26 mouse cellular contexts compared by ENCODE assay signal in genomic region chr11:22964401-22964800, GRCm38 (mm10). TPM values are rescaled to one million over a fixed set of nuclear protein-coding genes. Genes with fewer than 3 reads are reported as not detected.
DNase-seq lines count a peak whose midpoint lies in the region; ATAC-seq and TF ChIP-seq lines count a peak whose summit lies in the region.
"Had no signal": no experiment of that assay in that cellular context is flagged by ENCODE, and none has a peak within 500 bp of the region (broad histone marks: within the 10 kb centered on the region; RNA-seq: fewer than 3 reads in every experiment).

No protein-coding gene starts in this region.

- no peak overlapping the region for H3K27ac ChIP-seq in kidney, adult 2 months (ENCODE audit: insufficient read depth, low read depth, low read length)
- H3K27ac ChIP-seq in liver, adult 2 months (replicated peaks; ENCODE audit: insufficient read depth, low read depth, low read length): peak overlapping the region; percentile 1; the same call in 1 of the 2 replicates
- H3K27ac ChIP-seq in liver, embryonic 12.5 days: no peak overlapping the region
- H3K27ac ChIP-seq: embryonic facial prominence, embryonic 15.5 days; heart, adult 2 months; heart, embryonic 10.5 days; heart, embryonic 13.5 days; hindbrain, embryonic 12.5 days; hindbrain, embryonic 15.5 days had no signal

- H3K36me3 ChIP-seq in kidney, adult 2 months (ENCODE audit: control insufficient read depth, insufficient read depth, low read length): no peaks in the 10 kb centered on the region
- H3K36me3 ChIP-seq in liver, adult 2 months (ENCODE audit: control insufficient read depth, insufficient read depth, low read length): no peaks in the 10 kb centered on the region
- peaks cover 16% of the 10 kb centered on the region for H3K36me3 ChIP-seq in liver, embryonic 12.5 days
- H3K36me3 ChIP-seq: hindbrain, embryonic 15.5 days had no signal

- ATAC-seq in liver, embryonic 12.5 days: no peak
- ATAC-seq: activated CD4-positive, CD25-positive, alpha-beta regulatory T cell, adult 4 months; CD4-positive, CD25-positive, alpha-beta regulatory T cell, adult 4 months; forebrain, embryonic 14.5 days; forebrain, postnatal 0 days had no signal

- H3K9me3 ChIP-seq in liver, embryonic 12.5 days (replicated peaks): peaks cover 11% of the 10 kb centered on the region; the same call in 1 of the 2 replicates
- H3K9me3 ChIP-seq: heart, embryonic 10.5 days; hindbrain, embryonic 15.5 days had no signal

- peak; percentile 2 for DNase-seq in kidney, adult 11 months
- no peak for DNase-seq in kidney, adult 2 months
- DNase-seq in liver, adult 2 months (ENCODE audit: extremely low read depth, low read depth, low spot score): peak; percentile 83
- peak; percentile 16 for DNase-seq in lung, postnatal 36 days
- no peak for DNase-seq in lung, postnatal 25 days (ENCODE audit: low spot score)
- DNase-seq in frontal cortex, postnatal 36 days (ENCODE audit: low spot score in 2 of 2): no peak
- DNase-seq: adrenal gland, adult 8-10 months; adrenal gland, postnatal 25 days; cerebellum, adult 11-12 months; cerebellum, adult 8-10 months; cerebellum, postnatal 10 days; cerebellum, postnatal 36 days; embryo, embryonic 11 days; forebrain, postnatal 0 days; gastrocnemius, postnatal 25 days; heart, adult 2 months; heart, postnatal 14 days had no signal

- TF ChIP-seq POLR2A in kidney, adult 2 months (IDR thresholded peaks at IDR 0.05; ENCODE audit: low read depth, low read length): no peak
- TF ChIP-seq POLR2A in liver, adult 2 months (IDR thresholded peaks at IDR 0.05; ENCODE audit: extremely low read depth, insufficient read depth, low read length): no peak

- TF ChIP-seq CTCF in kidney, adult 2 months (conservative IDR thresholded peaks at IDR 0.05; ENCODE audit: insufficient read depth, insufficient read length, low read depth, low read length): no peak
- TF ChIP-seq CTCF in liver, adult 2 months (IDR thresholded peaks at IDR 0.05; ENCODE audit: low read depth, low read length): no peak

- peaks cover 9% of the 10 kb centered on the region; the same call in 1 of the 2 replicates for H3K79me2 ChIP-seq in liver, adult 2 months (ENCODE audit: control insufficient read depth, insufficient read depth, low read length)

- no peak overlapping the region for H3K4me3 ChIP-seq in kidney, adult 2 months (ENCODE audit: insufficient read depth, low read depth, low read length)
- H3K4me3 ChIP-seq in liver, adult 2 months (ENCODE audit: insufficient read depth, low read depth, low read length): no peak overlapping the region
- no peak overlapping the region for H3K4me3 ChIP-seq in liver, embryonic 12.5 days
- H3K4me3 ChIP-seq: embryonic facial prominence, embryonic 15.5 days; heart, adult 2 months; heart, embryonic 10.5 days; heart, embryonic 13.5 days; hindbrain, embryonic 12.5 days; hindbrain, embryonic 15.5 days had no signal

- no peaks in the 10 kb centered on the region; the same call in 1 of the 2 replicates for H3K27me3 ChIP-seq in kidney, adult 2 months (replicated peaks; ENCODE audit: control insufficient read depth, insufficient read depth, low read length)
- H3K27me3 ChIP-seq in liver, adult 2 months (ENCODE audit: control insufficient read depth, insufficient read depth, low read length): no peaks in the 10 kb centered on the region
- no peaks in the 10 kb centered on the region for H3K27me3 ChIP-seq in liver, embryonic 12.5 days (replicated peaks)
- H3K27me3 ChIP-seq: embryonic facial prominence, embryonic 15.5 days; heart, embryonic 13.5 days; hindbrain, embryonic 12.5 days; hindbrain, embryonic 15.5 days had no signal

- 64% methylated on average over 4 of the region's 4 CpGs for WGBS in kidney, adult 2 months
- 27% methylated on average over 4 of the region's 4 CpGs for WGBS in liver, adult 2 months
- 78% methylated on average over 4 of the region's 4 CpGs for WGBS in liver, embryonic 12.5 days (ENCODE audit: insufficient replicate concordance)

- no peaks in the 10 kb centered on the region for H3K4me1 ChIP-seq in kidney, adult 2 months (ENCODE audit: control insufficient read depth, insufficient read depth, low read length)
- peaks cover 2% of the 10 kb centered on the region; the same call in 1 of the 2 replicates for H3K4me1 ChIP-seq in liver, adult 2 months (ENCODE audit: control insufficient read depth, insufficient read depth, low read length)
- no peaks in the 10 kb centered on the region for H3K4me1 ChIP-seq in liver, embryonic 12.5 days
- H3K4me1 ChIP-seq: embryonic facial prominence, embryonic 15.5 days; heart, embryonic 10.5 days; hindbrain, embryonic 12.5 days; hindbrain, embryonic 15.5 days had no signal

- no peak overlapping the region for H3K4me2 ChIP-seq in liver, embryonic 12.5 days
- H3K4me2 ChIP-seq: embryonic facial prominence, embryonic 15.5 days; heart, embryonic 13.5 days; hindbrain, embryonic 12.5 days; hindbrain, embryonic 15.5 days had no signal

- no peak overlapping the region for H3K9ac ChIP-seq in liver, adult 2 months (ENCODE audit: low read depth, low read length)
- H3K9ac ChIP-seq in liver, embryonic 12.5 days: no peak overlapping the region
- H3K9ac ChIP-seq: embryonic facial prominence, embryonic 15.5 days; forebrain, postnatal 0 days; heart, embryonic 13.5 days; hindbrain, embryonic 12.5 days; hindbrain, embryonic 15.5 days had no signal

RNA-seq across cellular contexts. Expression of gene Zrsr1, which starts 7.4 kb away (rescaled TPM):
- 5.9 and 6.1 TPM in 2 replicates for polyA plus RNA-seq in kidney, adult 2 months (2012; rRNA removed)
- 5.6 and 6.8 TPM in 2 replicates for total RNA-seq in liver, adult 2 months (2014; rRNA removed)
- 3.8 and 4.9 TPM in 2 replicates for polyA plus RNA-seq in liver, adult 2 months (2012; rRNA removed)
- polyA plus RNA-seq in liver, embryonic 12.5 days (2016; fragmentation: Nextera tagmentation; extraction: Ambion mirVana): 2.3 and 2.8 TPM in 2 replicates

RNA-seq across cellular contexts. Expression of gene Gm28048, which starts 17.5 kb away (rescaled TPM):
- 1.4 and 1.7 TPM in 2 replicates for polyA plus RNA-seq in kidney, adult 2 months (2012; rRNA removed)
- total RNA-seq in liver, adult 2 months (2014; rRNA removed): 12.4 and 13.0 TPM in 2 replicates
- polyA plus RNA-seq in liver, adult 2 months (2012; rRNA removed): not detected in 2 replicates
- 10.2 and 10.9 TPM in 2 replicates for polyA plus RNA-seq in liver, embryonic 12.5 days (2016; fragmentation: Nextera tagmentation; extraction: Ambion mirVana)

RNA-seq across cellular contexts. Expression of gene Commd1, which starts 17.8 kb away (rescaled TPM):
- polyA plus RNA-seq in kidney, adult 2 months (2012; rRNA removed): 23.5 and 35.7 TPM in 2 replicates
- 42.4 and 53.5 TPM in 2 replicates for total RNA-seq in liver, adult 2 months (2014; rRNA removed)
- polyA plus RNA-seq in liver, adult 2 months (2012; rRNA removed): 15.9 and 18.5 TPM in 2 replicates
- polyA plus RNA-seq in liver, embryonic 12.5 days (2016; fragmentation: Nextera tagmentation; extraction: Ambion mirVana): 219 and 222 TPM in 2 replicates

RNA-seq across cellular contexts. Expression of gene Cct4, which starts 25.9 kb away (rescaled TPM):
- 109 and 148 TPM in 2 replicates for polyA plus RNA-seq in kidney, adult 2 months (2012; rRNA removed)
- 86.8 and 92.2 TPM in 2 replicates for total RNA-seq in liver, adult 2 months (2014; rRNA removed)
- polyA plus RNA-seq in liver, adult 2 months (2012; rRNA removed): 89.2 and 136 TPM in 2 replicates
- polyA plus RNA-seq in liver, embryonic 12.5 days (2016; fragmentation: Nextera tagmentation; extraction: Ambion mirVana): 240 and 269 TPM in 2 replicates

RNA-seq across cellular contexts. Expression of gene Fam161a, which starts 42.9 kb away (rescaled TPM):
- 2.5 and 4.0 TPM in 2 replicates for polyA plus RNA-seq in kidney, adult 2 months (2012; rRNA removed)
- total RNA-seq in liver, adult 2 months (2014; rRNA removed): 1.9 and 3.8 TPM in 2 replicates
- 0.95 and 1.0 TPM in 2 replicates for polyA plus RNA-seq in liver, adult 2 months (2012; rRNA removed)
- polyA plus RNA-seq in liver, embryonic 12.5 days (2016; fragmentation: Nextera tagmentation; extraction: Ambion mirVana): 0.65 and 0.85 TPM in 2 replicates

Comparison
In these comparisons a context has a peak if more than half of its experiments do, and no peak if none do; other contexts are left out.
1. DNase-seq: peak in kidney, adult 11 months (single experiment), liver, adult 2 months (single experiment) and lung, postnatal 36 days (single experiment); none in kidney, adult 2 months (single experiment), lung, postnatal 25 days (single experiment) and frontal cortex, postnatal 36 days (0 of 2).